Mouse (Mus musculus) CH12.LX (cell line): Measurements from ENCODE around the gene Ccdc188.

Experiments
- BHLHE40 ChIP-seq: IDR thresholded peaks from 2 replicates; pipeline ENCODE4 v1.6.1; 2011; ENCODE audit warnings: mild to moderate bottlenecking, low read depth, low read length, improper control_type of control experiment
- CHD2 ChIP-seq: IDR thresholded peaks from 2 replicates; pipeline ENCODE4 v1.6.1; 2011; ENCODE audit warnings: low read length, improper control_type of control experiment
- EP300 ChIP-seq: IDR thresholded peaks from 2 replicates; pipeline ENCODE4 v1.6.1; 2011; ENCODE audit warnings: low read length, improper control_type of control experiment
- JUN ChIP-seq: IDR thresholded peaks from 2 replicates; pipeline ENCODE4 v1.6.1; 2011; ENCODE audit warnings: low read depth, mild to moderate bottlenecking, low read length, improper control_type of control experiment, moderate library complexity; ENCODE audit not compliant: insufficient read depth
- MAFK ChIP-seq: IDR thresholded peaks from 2 replicates; pipeline ENCODE4 v1.6.1; 2011; ENCODE audit warnings: low read length, improper control_type of control experiment; ENCODE audit not compliant: insufficient replicate concordance
- NELFE ChIP-seq: IDR thresholded peaks from 2 replicates; pipeline ENCODE4 v1.6.1; 2011; ENCODE audit warnings: low read depth, low read length, improper control_type of control experiment
- TCF12 ChIP-seq: IDR thresholded peaks from 2 replicates; pipeline ENCODE4 v1.6.1; 2014; ENCODE audit warnings: low read depth, mild to moderate bottlenecking, inconsistent platforms, low read length, improper control_type of control experiment
- UBTF ChIP-seq: IDR thresholded peaks from 2 replicates; pipeline ENCODE4 v1.6.1; 2012; ENCODE audit warnings: low read depth, mild to moderate bottlenecking, inconsistent platforms, low read length, improper control_type of control experiment, moderate library complexity

DNA sequence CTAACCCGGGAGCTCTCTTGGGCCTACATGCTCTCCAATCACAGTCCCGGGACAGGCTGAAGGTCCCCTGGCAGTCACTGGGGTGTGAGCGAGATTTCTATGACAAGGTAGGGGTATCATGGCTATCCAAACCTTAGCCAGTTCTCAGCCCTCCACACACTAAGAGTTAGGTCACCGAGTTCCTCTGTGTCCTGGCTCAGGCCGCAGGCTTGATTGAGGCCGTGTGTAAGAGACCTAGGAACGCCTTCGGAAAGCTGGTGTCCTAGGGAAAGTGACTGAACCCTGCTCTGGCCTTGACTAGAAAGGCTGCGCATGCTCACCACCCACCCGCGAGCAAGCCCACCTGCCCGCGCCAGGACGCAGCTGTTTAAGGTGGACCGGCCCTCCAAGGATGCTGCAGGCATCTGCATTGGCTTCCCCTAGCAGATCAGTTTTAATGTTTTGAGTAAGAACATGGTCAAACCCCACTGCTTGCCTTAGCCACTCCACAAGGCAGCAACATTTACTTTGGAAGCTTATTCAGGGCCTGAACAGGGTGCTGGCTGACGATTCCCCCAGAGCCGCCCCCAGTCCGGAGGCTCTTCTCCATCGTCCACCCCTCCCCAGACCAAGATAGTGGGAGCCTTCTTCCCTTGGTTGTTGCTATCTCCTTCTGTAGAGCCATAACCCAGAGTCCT lies 17.8 kb downstream of the Ccdc188 start:
- TF ChIP-seq JUN (no peak), EP300 (no peak; the same call in 1 of the 2 replicates), CHD2 (0 out of 2 replicates have a peak, but pooled peaks have one; percentile 22), MAFK (no peak), TCF12 (no peak), BHLHE40 (no peak), UBTF (no peak), NELFE (no peak)
